In genomic region chr7:36218386-36218785, GRCm38 (mm10) we compare ENCODE assay signal across 25 mouse cellular contexts.
DNase-seq lines count a peak whose midpoint lies in the region; ATAC-seq and TF ChIP-seq lines count a peak whose summit lies in the region.
"Had no signal": no experiment of that assay in that cellular context is flagged by ENCODE, and none has a peak within 500 bp of the region (broad histone marks: within the 10 kb centered on the region; RNA-seq: fewer than 3 reads in every experiment).

No protein-coding gene starts in this region.

- no peak for TF ChIP-seq POLR2A in brain, embryonic 14.5 days (IDR thresholded peaks at IDR 0.05; ENCODE audit: borderline replicate concordance, extremely low read depth, insufficient read depth, insufficient read length, poor library complexity, severe bottlenecking)

- peak; percentile 33 for DNase-seq in ES-CJ7 (ENCODE audit: low read depth, low spot score)
- peak; percentile 31 for DNase-seq in ES-E14 (ENCODE audit: low read depth, low spot score)
- no peak for DNase-seq in brain, embryonic 14.5 days (ENCODE audit: low read depth)
- DNase-seq in gastrocnemius, postnatal 4 days (ENCODE audit: low spot score in 2 of 2), result no peak
- DNase-seq: adrenal gland, adult 2 months; cerebellum, adult 2 months; cerebellum, postnatal 36 days; gastrocnemius, postnatal 10 days; heart, adult 18-20 months; heart, postnatal 36 days; kidney, adult 18-20 months; kidney, postnatal 10 days; liver, postnatal 0 days; lung, postnatal 10 days; right cerebral cortex, postnatal 14 days had no signal

- no peak overlapping the region for H3K9ac ChIP-seq in intestine, postnatal 0 days (ENCODE audit: low read depth, low read length)
- no peak overlapping the region for H3K9ac ChIP-seq in intestine, embryonic 15.5 days
- no peak overlapping the region for H3K9ac ChIP-seq in ES-E14 (ENCODE audit: insufficient read depth, low read depth, low read length, poor library complexity, severe bottlenecking)
- H3K9ac ChIP-seq: embryonic facial prominence, embryonic 15.5 days; forebrain, embryonic 15.5 days; hindbrain, embryonic 14.5 days; limb, embryonic 12.5 days; liver, postnatal 0 days; neural tube, embryonic 12.5 days had no signal

- WGBS in intestine, postnatal 0 days, result 61% methylated on average over 2 of the region's 2 CpGs
- 52% methylated on average over 2 of the region's 2 CpGs for WGBS in intestine, embryonic 15.5 days

- no peak overlapping the region for H3K27ac ChIP-seq in intestine, postnatal 0 days (ENCODE audit: low read depth, low read length)
- H3K27ac ChIP-seq in intestine, embryonic 15.5 days, result no peak overlapping the region
- no peak overlapping the region for H3K27ac ChIP-seq in ES-E14 (ENCODE audit: insufficient read depth, low read depth, low read length, poor library complexity, severe bottlenecking)
- H3K27ac ChIP-seq: embryonic facial prominence, embryonic 15.5 days; forebrain, embryonic 15.5 days; hindbrain, embryonic 14.5 days; limb, embryonic 12.5 days; neural tube, embryonic 12.5 days had no signal

- ATAC-seq in intestine, postnatal 0 days, result no peak
- ATAC-seq in intestine, embryonic 15.5 days, result no peak
- no peak for ATAC-seq in inflammation-experienced regulatory T-cells, adult 6 months
- ATAC-seq: forebrain, embryonic 15.5 days; liver, postnatal 0 days had no signal

- no peaks in the 10 kb centered on the region for H3K9me3 ChIP-seq in intestine, postnatal 0 days (ENCODE audit: control insufficient read depth)
- no peaks in the 10 kb centered on the region for H3K9me3 ChIP-seq in intestine, embryonic 15.5 days
- H3K9me3 ChIP-seq in ES-E14 (ENCODE audit: control insufficient read depth, insufficient read depth, low read depth, low read length), result no peaks in the 10 kb centered on the region
- H3K9me3 ChIP-seq: embryonic facial prominence, embryonic 15.5 days; forebrain, embryonic 15.5 days; limb, embryonic 12.5 days; neural tube, embryonic 12.5 days had no signal

- H3K4me2 ChIP-seq in intestine, postnatal 0 days (replicated peaks; ENCODE audit: low read depth), result no peak overlapping the region
- H3K4me2 ChIP-seq in intestine, embryonic 15.5 days (replicated peaks), result no peak overlapping the region
- H3K4me2 ChIP-seq: embryonic facial prominence, embryonic 15.5 days; forebrain, embryonic 15.5 days; hindbrain, embryonic 14.5 days; limb, embryonic 12.5 days; liver, embryonic 11.5 days; midbrain, embryonic 11.5 days; neural tube, embryonic 12.5 days had no signal

- no peak overlapping the region for H3K4me3 ChIP-seq in intestine, postnatal 0 days (ENCODE audit: low read depth, low read length)
- no peak overlapping the region for H3K4me3 ChIP-seq in intestine, embryonic 15.5 days (replicated peaks)
- no peak overlapping the region for H3K4me3 ChIP-seq in ES-E14 (ENCODE audit: insufficient read depth in 1 of 2, low read depth in 1 of 2, low read length in 2 of 2, poor library complexity in 1 of 2, severe bottlenecking in 1 of 2)
- H3K4me3 ChIP-seq: embryonic facial prominence, embryonic 15.5 days; forebrain, embryonic 15.5 days; limb, embryonic 12.5 days; neural tube, embryonic 12.5 days had no signal

- no peaks in the 10 kb centered on the region for H3K27me3 ChIP-seq in intestine, postnatal 0 days (replicated peaks; ENCODE audit: control insufficient read depth, insufficient read depth, low read length)
- no peaks in the 10 kb centered on the region for H3K27me3 ChIP-seq in intestine, embryonic 15.5 days (replicated peaks)
- H3K27me3 ChIP-seq: embryonic facial prominence, embryonic 15.5 days; forebrain, embryonic 15.5 days; limb, embryonic 12.5 days; neural tube, embryonic 12.5 days had no signal

- in situ Hi-C loops in ES-E14 (cut with MboI; ENCODE audit: low sequenced_read_pairs in 2 of 2, unreplicated experiment in 2 of 2), result no loop called here

- TF ChIP-seq CTCF in intestine, postnatal 0 days (IDR thresholded peaks at IDR 0.05; ENCODE audit: low read depth), result 0 out of 2 replicates have a peak, but pooled peaks have one; percentile 17
- TF ChIP-seq CTCF in brain, embryonic 14.5 days (IDR thresholded peaks at IDR 0.05; ENCODE audit: borderline replicate concordance, extremely low read depth, insufficient read depth, insufficient read length), result peak; percentile 4; the same call in 1 of the 2 replicates

- H3K36me3 ChIP-seq in intestine, postnatal 0 days (ENCODE audit: control insufficient read depth, insufficient read depth), result no peaks in the 10 kb centered on the region
- H3K36me3 ChIP-seq in intestine, embryonic 15.5 days, result no peaks in the 10 kb centered on the region
- H3K36me3 ChIP-seq in ES-E14 (ENCODE audit: control insufficient read depth, insufficient read depth, low read length, poor library complexity, severe bottlenecking), result no peaks in the 10 kb centered on the region
- H3K36me3 ChIP-seq: embryonic facial prominence, embryonic 15.5 days; forebrain, embryonic 15.5 days; limb, embryonic 12.5 days; neural tube, embryonic 12.5 days had no signal

- no peaks in the 10 kb centered on the region for H3K4me1 ChIP-seq in intestine, postnatal 0 days (replicated peaks; ENCODE audit: control insufficient read depth, insufficient read depth, low read length)
- no peaks in the 10 kb centered on the region for H3K4me1 ChIP-seq in intestine, embryonic 15.5 days (replicated peaks)
- H3K4me1 ChIP-seq in ES-E14 (ENCODE audit: control insufficient read depth in 2 of 2, insufficient read depth in 2 of 2, low read length in 2 of 2, poor library complexity in 1 of 2), result no peaks in the 10 kb centered on the region
- H3K4me1 ChIP-seq: embryonic facial prominence, embryonic 15.5 days; forebrain, embryonic 15.5 days; limb, embryonic 12.5 days; neural tube, embryonic 12.5 days had no signal

TF ChIP-seq in ES-E14, 5 proteins besides CTCF, POLR2A, EP300 and RAD21:
- TF ChIP-seq ZNF384 (IDR thresholded peaks at IDR 0.05; ENCODE audit: low read depth, low read length) (no peak), MAFK (IDR thresholded peaks at IDR 0.05; ENCODE audit: insufficient read depth, low read depth, low read length) (no peak), CHD2 (IDR thresholded peaks at IDR 0.05; ENCODE audit: low read depth, low read length) (no peak), HCFC1 (IDR thresholded peaks at IDR 0.05; ENCODE audit: borderline replicate concordance, insufficient read depth, low read length) (no peak), ZC3H11A (IDR thresholded peaks at IDR 0.05; ENCODE audit: borderline replicate concordance, low read depth, low read length) (no peak; the same call in 1 of the 2 replicates)

Comparison
In these comparisons a context has a peak if more than half of its experiments do, and no peak if none do; other contexts are left out.
1. DNase-seq: peak in ES-CJ7 (single experiment) and ES-E14 (single experiment); none in brain, embryonic 14.5 days (single experiment) and gastrocnemius, postnatal 4 days (0 of 2).